Mouse (Mus musculus): ENCODE measurements at regions not wholly inside any gene's neighbourhood (a gene's known extent, or its start where the extent isn't known, plus 50 kb on each side); places are given as distances from the start of the nearest gene placed in this dataset.

GRCm38 (mm10) chr14:76701304-76701703 is 144.6 kb upstream of the Serp2 start:
- DNase-seq = no peak

GRCm38 (mm10) chr14:76700796-76701195 is 144.1 kb upstream of the Serp2 start:
- DNase-seq = no peak

GRCm38 (mm10) chr14:76700190-76700589 is 143.5 kb upstream of the Serp2 start:
- no peak for DNase-seq

- DNase-seq = no peak
These were observed 142.2 kb upstream of the Serp2 start for GRCm38 (mm10) chr14:76698718-76699402.

GRCm38 (mm10) chr14:76696729-76697128 is 140.0 kb upstream of the Serp2 start:
- no peak for DNase-seq

GRCm38 (mm10) chr14:76695691-76696355 is 139.1 kb upstream of the Serp2 start:
- DNase-seq = no peak

GRCm38 (mm10) chr14:76694894-76695293 is 138.2 kb upstream of the Serp2 start:
- no peak for DNase-seq

- no peak for DNase-seq
These were observed 136.9 kb upstream of the Serp2 start for GRCm38 (mm10) chr14:76693351-76694317.

- DNase-seq = no peak
These were observed 131.3 kb upstream of the Serp2 start for GRCm38 (mm10) chr14:76687971-76688407.

- no peak for DNase-seq
These were observed 130.2 kb upstream of the Serp2 start for GRCm38 (mm10) chr14:76686762-76687453.

GRCm38 (mm10) chr14:76685830-76686761 is 129.4 kb upstream of the Serp2 start:
- no peak for DNase-seq

- no peak for DNase-seq
These were observed 127.6 kb upstream of the Serp2 start for GRCm38 (mm10) chr14:76684327-76684726.

- peak; percentile 64 for DNase-seq
These were observed 125.1 kb upstream of the Serp2 start for GRCm38 (mm10) chr14:76681581-76682377.

GRCm38 (mm10) chr14:76678512-76679134 is 121.9 kb upstream of the Serp2 start:
- DNase-seq = no peak

GRCm38 (mm10) chr14:76674949-76675348 is 118.3 kb upstream of the Serp2 start:
- no peak for DNase-seq

GRCm38 (mm10) chr14:76673671-76674331 is 117.1 kb upstream of the Serp2 start:
- peak; percentile 28 for DNase-seq

GRCm38 (mm10) chr14:76672899-76673298 is 116.2 kb upstream of the Serp2 start:
- DNase-seq = no peak

- no peak for DNase-seq
These were observed 115.8 kb upstream of the Serp2 start for GRCm38 (mm10) chr14:76672442-76672841.

- DNase-seq = no peak
These were observed 114.3 kb upstream of the Serp2 start for GRCm38 (mm10) chr14:76671023-76671422.

Data from lung, postnatal 14 days (tissue).